Mouse (Mus musculus) gastrocnemius, adult 2 months (tissue): Measurements from ENCODE around the gene Hnrnpab. TPM values are rescaled to one million over a fixed set of nuclear protein-coding genes. Genes with fewer than 3 reads are reported as not detected.
"Not testable (repeated sequence)": the region's sequence is repeated elsewhere in the genome, so short reads cannot be mapped to it uniquely, and the experiment has no call there.

Source experiments
- DNase-seq: peaks from one replicate; pipeline ENCODE4 v3.0.0; 2022
- H3K27ac ChIP-seq: fragments of 200-600 bp; 2 replicates; pipeline ENCODE4 v1.8.1; 2022; ENCODE audit warnings: mild to moderate bottlenecking
- H3K4me3 ChIP-seq: fragments of 200-600 bp; 2 replicates; pipeline ENCODE4 v1.8.1; 2022; ENCODE audit warnings: mild to moderate bottlenecking, moderate library complexity
- CTCF ChIP-seq: fragments of 200-600 bp; IDR thresholded peaks from 2 replicates; pipeline ENCODE4 v1.8.1; 2022; ENCODE audit warnings: antibody characterized with exemption, mild to moderate bottlenecking, moderate library complexity
- intact Hi-C: fragments of 180-260 bp; cut with DNase I; formaldehyde crosslinking; loops from one replicate; pipeline ENCODE4 v1.15.1; 2025
- total RNA-seq, 2 experiments: library from RNA; stranded (reverse); gene quantifications; 2 replicates each; pipeline ENCODE4 v1.2.3; 2021

Hnrnpab gene
- total RNA-seq, 2 experiments from 2014 or later: 95.0 to 112 TPM

GRCm38 (mm10) chr11:51632130-51632753 lies 25.6 kb upstream of the Hnrnpab start:
- no peak for DNase-seq
- Histone ChIP-seq H3K4me3 (no peak overlapping the region), H3K27ac (no peak overlapping the region; the same call in 1 of the 2 replicates)
- TF ChIP-seq CTCF: no peak
- intact Hi-C loops: no loop called here

GRCm38 (mm10) chr11:51629651-51630314 lies 23.1 kb upstream of the Hnrnpab start:
- no peak for TF ChIP-seq CTCF
- intact Hi-C loops: no loop called here
- no peak overlapping the region for H3K4me3 ChIP-seq
- H3K27ac ChIP-seq: no peak overlapping the region
- DNase-seq: no peak

- no peak for TF ChIP-seq CTCF
- Histone ChIP-seq H3K4me3 (no peak overlapping the region), H3K27ac (no peak overlapping the region)
- intact Hi-C loops: no loop called here
- no peak for DNase-seq
Observed at GRCm38 (mm10) chr11:51627907-51628306, 21.3 kb upstream of the Hnrnpab start.

- TF ChIP-seq CTCF: no peak
- intact Hi-C loops: no loop called here
Observed at GRCm38 (mm10) chr11:51627425-51627824, 20.8 kb upstream of the Hnrnpab start.

GRCm38 (mm10) chr11:51625187-51625820 lies 18.7 kb upstream of the Hnrnpab start:
- no peak overlapping the region for H3K4me3 ChIP-seq
- no peak for DNase-seq
- no peak for TF ChIP-seq CTCF
- intact Hi-C loops: no loop called here
- no peak overlapping the region for H3K27ac ChIP-seq

More at GRCm38 (mm10) chr11:51627425-51627824, 20.8 kb upstream of the Hnrnpab start:
- DNase-seq: no peak
- Histone ChIP-seq H3K27ac (no peak overlapping the region), H3K4me3 (no peak overlapping the region)

- Histone ChIP-seq H3K4me3 (no peak overlapping the region), H3K27ac (no peak overlapping the region)
- DNase-seq: no peak
- intact Hi-C loops: no loop called here
- no peak for TF ChIP-seq CTCF
Observed at GRCm38 (mm10) chr11:51622971-51623491, 16.4 kb upstream of the Hnrnpab start.

GRCm38 (mm10) chr11:51621776-51622175 lies 15.1 kb upstream of the Hnrnpab start:
- Histone ChIP-seq H3K4me3 (no peak overlapping the region), H3K27ac (no peak overlapping the region)
- intact Hi-C loops: loop anchor here (2.0 kb wide), 1 partner anchor 13 kb away; the partner anchor contains the start of gene Rmnd5b
- DNase-seq: no peak
- no peak for TF ChIP-seq CTCF

GRCm38 (mm10) chr11:51620084-51620483 lies 13.4 kb upstream of the Hnrnpab start:
- no peak for DNase-seq
- TF ChIP-seq CTCF: no peak
- Histone ChIP-seq H3K4me3 (peak overlapping the region; percentile 95), H3K27ac (peak overlapping the region; percentile 93)
- intact Hi-C loops: loop anchor here (2.0 kb wide), 1 partner anchor 15 kb away; the partner anchor contains the start of gene Rmnd5b

GRCm38 (mm10) chr11:51619409-51620060 lies 12.9 kb upstream of the Hnrnpab start, which contains the start of gene Nhp2:
Gene Nhp2, plus strand, starts transcription at chr11:51619735.
- intact Hi-C loops: loop anchor here (2.0 to 5.0 kb wide), 2 partner anchors 15 to 33 kb away; partner anchors contain the start of genes D930048N14Rik, N4bp3 and Rmnd5b
- H3K4me3 ChIP-seq: peak within 1 kb of the TSS; percentile 95
- no peak for TF ChIP-seq CTCF
- H3K27ac ChIP-seq: peak within 1 kb of the TSS; percentile 93
- peak; percentile 96 for DNase-seq

- Histone ChIP-seq H3K4me3 (peak overlapping the region; percentile 95), H3K27ac (peak overlapping the region; percentile 93)
- no peak for DNase-seq
- intact Hi-C loops: loop anchor here (5.0 kb wide), 1 partner anchor 33 kb away; the partner anchor contains the start of genes D930048N14Rik and N4bp3
- TF ChIP-seq CTCF: no peak
Observed at GRCm38 (mm10) chr11:51618894-51619408, 12.3 kb upstream of the Hnrnpab start.

GRCm38 (mm10) chr11:51617693-51618092 lies 11.0 kb upstream of the Hnrnpab start:
- intact Hi-C loops: loop anchor here (1.0 to 5.0 kb wide), 2 partner anchors 35 to 64 kb away; partner anchors contain the start of genes D930048N14Rik and N4bp3
- Histone ChIP-seq H3K27ac (no peak overlapping the region), H3K4me3 (no peak overlapping the region)
- peak; percentile 59 for DNase-seq
- peak; percentile 88 for TF ChIP-seq CTCF

- H3K4me3 ChIP-seq: peak overlapping the region; percentile 69
- intact Hi-C loops: loop anchor here (5.0 kb wide), 1 partner anchor 36 kb away; the partner anchor contains the start of genes D930048N14Rik and N4bp3
- peak overlapping the region; percentile 92; the same call in 1 of the 2 replicates for H3K27ac ChIP-seq
- DNase-seq: not testable (repeated sequence)
Observed at GRCm38 (mm10) chr11:51616113-51616512, 9.5 kb upstream of the Hnrnpab start.
